Mouse (Mus musculus) stomach, postnatal 0 days (tissue): Measurements from ENCODE around the gene Vapb.

ENCODE experiments used
- CTCF ChIP-seq: IDR thresholded peaks from 2 replicates; pipeline ENCODE4 v1.5.1; 2016; ENCODE audit warnings: antibody characterized with exemption, low read depth, mild to moderate bottlenecking, moderate library complexity
- EP300 ChIP-seq: optimal IDR thresholded peaks from 2 replicates; pipeline ENCODE3; 2016; ENCODE audit warnings: antibody characterized with exemption

GRCm38 (mm10) chr2:173714620-173715218 is 22.6 kb upstream of the Vapb start:
- TF ChIP-seq EP300 (no peak), CTCF (no peak)
